Mouse (Mus musculus): ENCODE data around the gene Ankdd1a. TPM values are rescaled to one million over a fixed set of nuclear protein-coding genes. Genes with fewer than 3 reads are reported as not detected.

The Ankdd1a gene
- polyA plus RNA-seq, 1 experiment from 2014 or later = 0.20 TPM

DNA sequence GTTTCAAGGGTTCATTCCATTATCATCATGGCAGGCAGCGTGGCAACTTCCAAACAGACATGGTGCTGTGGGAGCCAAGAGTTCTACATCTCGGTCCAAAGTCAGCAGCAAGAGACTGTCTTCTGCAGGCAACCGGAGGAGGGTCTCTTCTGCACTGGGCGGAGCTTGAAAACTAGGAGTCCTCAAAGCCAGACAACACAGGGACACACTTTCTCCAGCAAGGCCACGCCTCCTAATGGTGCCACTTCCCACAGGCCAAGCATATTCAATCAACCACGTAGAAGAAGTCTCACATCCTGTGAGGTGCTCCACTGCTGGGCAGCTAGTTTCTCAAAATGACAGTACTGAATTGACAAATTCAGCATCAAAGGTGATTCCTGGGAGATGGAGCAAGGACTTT, 72.0 kb downstream of the Ankdd1a start:
- WGBS = 90% methylated on average over 6 of the region's 6 CpGs

DNA sequence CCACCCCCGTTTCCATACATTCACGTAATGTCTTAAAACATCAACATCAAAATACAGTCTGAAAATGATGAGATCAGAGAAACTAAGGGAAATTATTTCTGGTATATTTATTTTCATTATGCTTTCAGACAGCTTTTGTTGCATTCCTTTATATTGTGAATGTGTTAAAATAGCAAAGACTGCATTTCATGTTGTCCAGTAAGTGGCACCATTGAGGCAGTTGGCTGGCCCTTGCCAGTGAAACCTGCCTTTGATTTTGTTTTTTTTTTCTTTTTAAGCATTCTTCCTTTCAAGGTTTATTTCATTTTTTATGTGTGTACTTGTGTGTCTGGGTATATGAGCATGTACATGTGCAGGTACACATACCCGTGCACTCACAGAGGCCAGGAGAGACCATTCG, 75.3 kb downstream of the Ankdd1a start:
- no peaks in the 10 kb centered on the region for H3K4me1 ChIP-seq (replicated peaks; ENCODE audit: control insufficient read depth, insufficient read depth, low read length)
- H3K9ac ChIP-seq (ENCODE audit: low read length) = no peak overlapping the region
- H3K27ac ChIP-seq (ENCODE audit: low read depth, low read length) = no peak overlapping the region
- no peak for DNase-seq (ENCODE audit: low spot score)
- no peaks in the 10 kb centered on the region for H3K9me3 ChIP-seq (ENCODE audit: control insufficient read depth, low read length)
- peaks cover 12% of the 10 kb centered on the region for H3K36me3 ChIP-seq (ENCODE audit: control insufficient read depth, insufficient read depth, low read length)
- WGBS = 93% methylated on average over 4 of the region's 4 CpGs
- H3K4me3 ChIP-seq (ENCODE audit: low read depth, low read length) = no peak overlapping the region
- H3K4me2 ChIP-seq (ENCODE audit: low read depth, low read length, severe bottlenecking) = no peak overlapping the region
- ATAC-seq (replicated peaks; ENCODE audit: low FRiP score) = no peak
- no peaks in the 10 kb centered on the region for H3K27me3 ChIP-seq (ENCODE audit: control insufficient read depth, insufficient read depth, low read length)

More for the DNA sequence above, 72.0 kb downstream of the Ankdd1a start:
- Histone ChIP-seq H3K9me3 (ENCODE audit: control insufficient read depth, low read length) (no peaks in the 10 kb centered on the region), H3K36me3 (ENCODE audit: control insufficient read depth, insufficient read depth, low read length) (peaks cover 12% of the 10 kb centered on the region), H3K4me1 (replicated peaks; ENCODE audit: control insufficient read depth, insufficient read depth, low read length) (no peaks in the 10 kb centered on the region), H3K4me3 (ENCODE audit: low read depth, low read length) (no peak overlapping the region), H3K27ac (ENCODE audit: low read depth, low read length) (no peak overlapping the region), H3K27me3 (ENCODE audit: control insufficient read depth, insufficient read depth, low read length) (no peaks in the 10 kb centered on the region), H3K4me2 (ENCODE audit: low read depth, low read length, severe bottlenecking) (no peak overlapping the region), H3K9ac (ENCODE audit: low read length) (no peak overlapping the region)
- ATAC-seq (replicated peaks; ENCODE audit: low FRiP score) = no peak
- no peak for DNase-seq (ENCODE audit: low spot score)

Other genes starting within 250 kb of the Ankdd1a start
- gene Clpx, start 225.9 kb downstream of the Ankdd1a start, polyA plus RNA-seq (2014; fragmentation: Nextera tagmentation; extraction: Ambion mirVana) = 50.6 and 51.3 TPM in 2 replicates
- 13.1 and 15.6 TPM in 2 replicates for gene Pdcd7, start 174.1 kb downstream of the Ankdd1a start, polyA plus RNA-seq (2014; fragmentation: Nextera tagmentation; extraction: Ambion mirVana)
- gene Ubap1l, start 159.2 kb downstream of the Ankdd1a start, polyA plus RNA-seq (2014; fragmentation: Nextera tagmentation; extraction: Ambion mirVana) = 0.52 and 0.73 TPM in 2 replicates
- gene Kbtbd13, start 128.5 kb downstream of the Ankdd1a start, polyA plus RNA-seq (2014; fragmentation: Nextera tagmentation; extraction: Ambion mirVana) = 0.29 and 0.48 TPM in 2 replicates
- gene Rasl12, start 121.7 kb downstream of the Ankdd1a start, polyA plus RNA-seq (2014; fragmentation: Nextera tagmentation; extraction: Ambion mirVana) = 6.7 and 7.2 TPM in 2 replicates
- not detected in 2 replicates for gene Slc51b, start 97.2 kb downstream of the Ankdd1a start, polyA plus RNA-seq (2014; fragmentation: Nextera tagmentation; extraction: Ambion mirVana)
- 19.6 and 20.4 TPM in 2 replicates for gene Mtfmt, start 84.4 kb downstream of the Ankdd1a start, polyA plus RNA-seq (2014; fragmentation: Nextera tagmentation; extraction: Ambion mirVana)
- gene Spg21, start 59.2 kb downstream of the Ankdd1a start, polyA plus RNA-seq (2014; fragmentation: Nextera tagmentation; extraction: Ambion mirVana) = 95.5 and 110 TPM in 2 replicates
- gene Plekho2, start 59.8 kb upstream of the Ankdd1a start, polyA plus RNA-seq (2014; fragmentation: Nextera tagmentation; extraction: Ambion mirVana) = 8.3 and 8.8 TPM in 2 replicates
- gene Pif1, start 67.0 kb upstream of the Ankdd1a start, polyA plus RNA-seq (2014; fragmentation: Nextera tagmentation; extraction: Ambion mirVana) = 26.2 and 31.8 TPM in 2 replicates
- 20.3 and 23.6 TPM in 2 replicates for gene Rbpms2, start 109.5 kb upstream of the Ankdd1a start, polyA plus RNA-seq (2014; fragmentation: Nextera tagmentation; extraction: Ambion mirVana)
- gene Oaz2, start 147.8 kb upstream of the Ankdd1a start, polyA plus RNA-seq (2014; fragmentation: Nextera tagmentation; extraction: Ambion mirVana) = 208 and 218 TPM in 2 replicates